Mouse (Mus musculus): Measurements from ENCODE around the gene Rela.

DNA sequence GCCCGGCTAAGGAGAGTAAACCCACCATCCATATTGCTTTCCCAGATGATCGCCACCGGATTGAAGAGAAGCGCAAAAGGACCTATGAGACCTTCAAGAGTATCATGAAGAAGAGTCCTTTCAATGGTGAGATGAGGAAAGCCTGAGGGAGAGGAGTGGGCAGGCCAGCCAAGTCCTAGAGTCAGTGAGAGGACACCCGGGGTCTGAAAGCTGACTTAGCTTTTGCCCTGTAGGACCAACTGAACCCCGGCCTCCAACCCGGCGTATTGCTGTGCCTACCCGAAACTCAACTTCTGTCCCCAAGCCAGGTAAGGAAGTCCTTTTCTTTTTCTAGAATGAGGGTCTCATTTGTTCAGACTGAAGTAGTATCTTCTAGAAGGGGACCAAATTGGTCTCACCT, 8.0 kb downstream of the Rela start:
- TF ChIP-seq CTCF (IDR thresholded peaks at IDR 0.05; ENCODE audit: low read depth): no peak
- no peak for TF ChIP-seq EP300 (optimal IDR thresholded peaks at IDR 0.05)

Data from stomach, postnatal 0 days (tissue).